Mouse (Mus musculus): ENCODE measurements around the gene Zbtb34.

Gene Zbtb34

DNA sequence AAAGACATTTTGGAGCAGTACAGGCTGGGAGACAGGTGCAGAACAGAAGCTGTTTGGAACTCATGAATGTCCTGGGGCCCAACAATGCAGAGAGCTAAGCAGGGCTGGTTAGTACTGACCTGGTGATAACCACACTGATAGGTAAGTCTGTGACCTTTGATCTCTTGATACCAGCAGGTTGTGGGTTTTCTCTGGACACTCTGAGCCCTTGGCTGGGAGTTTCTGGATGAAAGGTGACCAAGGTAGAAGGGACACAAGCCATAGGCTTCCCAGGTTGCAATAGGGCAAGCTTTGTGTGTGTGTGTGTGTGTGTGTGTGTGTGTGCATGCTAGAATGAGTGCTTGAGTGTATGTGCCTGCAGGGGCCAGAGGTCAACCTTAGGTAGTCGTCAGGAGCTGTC is 15.7 kb upstream of the Zbtb34 start:
- no peak for DNase-seq (ENCODE audit: low spot score)

GRCm38 (mm10) chr2:33445741-33446140 is 14.6 kb upstream of the Zbtb34 start:
- DNase-seq (ENCODE audit: low spot score): no peak

GRCm38 (mm10) chr2:33444862-33445261 is 13.7 kb upstream of the Zbtb34 start:
- DNase-seq (ENCODE audit: low spot score): no peak

DNA sequence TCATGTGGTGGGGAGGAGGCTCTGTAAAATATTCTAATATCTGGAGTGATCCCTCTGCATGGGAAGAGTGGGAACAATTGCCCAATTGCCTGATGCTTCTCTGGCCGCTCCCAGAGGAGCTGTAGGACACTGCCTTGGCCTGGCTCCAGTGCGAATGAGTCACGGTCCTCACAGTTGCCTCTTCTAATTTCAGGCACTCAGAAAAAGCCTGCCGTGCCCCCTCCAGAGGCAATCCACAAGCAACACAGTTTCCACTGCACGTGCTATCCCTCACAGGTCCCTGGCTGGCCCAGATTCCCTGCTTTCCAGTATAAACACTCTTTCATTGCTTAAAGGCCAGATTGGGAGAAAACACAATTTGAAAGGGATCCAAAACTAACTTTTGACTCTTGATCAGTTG is 13.2 kb upstream of the Zbtb34 start:
- DNase-seq (ENCODE audit: low spot score): no peak

- DNase-seq (ENCODE audit: low spot score): no peak
Observed at GRCm38 (mm10) chr2:33442701-33443100, 11.6 kb upstream of the Zbtb34 start.

- no peak for DNase-seq (ENCODE audit: low spot score)
Observed at GRCm38 (mm10) chr2:33440893-33441292, 9.8 kb upstream of the Zbtb34 start.

DNA sequence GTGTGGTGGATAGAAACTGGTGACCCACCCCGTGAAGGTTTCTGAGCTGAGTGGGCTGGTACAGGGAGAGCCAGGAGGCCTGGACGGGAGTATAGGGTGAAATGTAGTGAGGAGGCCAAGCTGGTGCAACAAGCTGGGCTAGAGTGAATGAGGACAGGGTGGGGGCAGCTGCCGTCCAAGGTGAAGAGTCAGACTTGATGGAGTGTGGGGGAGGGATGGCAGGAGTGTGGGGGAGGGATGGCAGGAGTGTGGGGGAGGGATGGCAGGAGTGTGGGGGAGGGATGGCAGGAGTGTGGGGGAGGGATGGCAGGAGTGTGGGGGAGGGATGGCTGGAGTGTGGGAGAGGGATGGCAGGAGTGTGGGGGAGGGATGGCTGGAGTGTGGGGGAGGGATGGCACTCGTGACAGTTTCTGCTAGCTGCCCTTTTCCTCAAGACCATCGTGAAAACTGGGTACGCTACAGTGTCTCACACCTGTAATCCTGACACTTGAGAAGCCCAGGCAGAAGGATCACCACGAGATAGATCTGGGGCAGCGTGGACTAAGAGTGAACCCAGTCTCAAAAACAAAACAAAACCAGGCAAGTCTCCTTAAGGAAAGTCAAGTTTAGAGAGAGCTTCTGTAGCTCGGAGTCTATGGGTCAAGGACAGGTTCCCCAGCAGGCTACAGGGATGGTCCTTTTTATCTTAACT is 9.0 kb upstream of the Zbtb34 start:
- no peak for DNase-seq (ENCODE audit: low spot score)

- DNase-seq (ENCODE audit: low spot score): no peak
Observed at GRCm38 (mm10) chr2:33439471-33439881, 8.4 kb upstream of the Zbtb34 start.

DNA sequence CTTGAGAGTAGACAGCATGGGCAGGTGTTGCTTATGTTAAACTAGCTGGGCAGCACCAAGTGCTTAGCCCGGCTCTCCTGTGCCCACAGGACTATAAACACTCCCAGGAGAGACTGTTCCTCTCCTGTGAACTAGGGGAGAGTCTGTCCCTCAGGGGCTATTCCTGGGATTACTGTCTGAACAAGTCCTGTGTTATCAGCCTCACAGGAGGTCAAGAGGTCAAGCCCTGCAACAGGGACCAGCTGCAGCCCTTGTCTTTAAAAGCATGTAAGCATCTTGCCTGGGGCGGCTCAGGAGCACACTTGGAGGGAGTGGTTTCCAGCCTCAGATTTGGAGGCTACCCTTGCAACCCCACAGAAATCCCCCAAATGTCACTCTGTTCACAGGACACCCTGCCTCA is 7.3 kb upstream of the Zbtb34 start:
- DNase-seq (ENCODE audit: low spot score): no peak

GRCm38 (mm10) chr2:33437184-33437583 is 6.1 kb upstream of the Zbtb34 start:
- DNase-seq (ENCODE audit: low spot score): no peak

DNA sequence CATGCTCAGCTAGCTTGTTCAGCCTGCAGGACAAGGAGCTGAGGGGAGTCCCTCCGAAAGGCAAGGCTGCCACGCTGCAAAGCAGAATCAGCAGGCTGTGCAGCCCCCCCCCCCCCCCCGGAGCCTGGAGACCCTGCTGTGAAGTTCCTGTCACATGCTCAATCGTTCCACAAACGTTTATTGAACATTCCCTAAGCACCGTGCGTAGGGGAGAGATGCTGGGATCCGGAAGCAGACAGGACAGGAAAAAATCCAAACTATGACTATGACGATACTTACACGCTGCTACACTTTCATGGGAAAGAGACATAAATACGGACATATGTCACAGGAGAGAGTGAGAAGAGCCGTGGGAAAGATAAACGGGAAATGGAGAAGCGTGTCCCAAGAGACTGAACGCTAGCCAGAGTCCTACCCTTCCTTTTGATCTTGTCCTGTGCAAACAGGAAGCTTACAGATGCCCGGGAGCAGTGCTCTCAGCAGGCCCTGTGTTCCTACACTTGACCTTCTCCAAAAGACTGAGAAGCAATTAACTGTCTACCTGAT is 5.0 kb upstream of the Zbtb34 start:
- DNase-seq (ENCODE audit: low spot score): peak; percentile 29

DNA sequence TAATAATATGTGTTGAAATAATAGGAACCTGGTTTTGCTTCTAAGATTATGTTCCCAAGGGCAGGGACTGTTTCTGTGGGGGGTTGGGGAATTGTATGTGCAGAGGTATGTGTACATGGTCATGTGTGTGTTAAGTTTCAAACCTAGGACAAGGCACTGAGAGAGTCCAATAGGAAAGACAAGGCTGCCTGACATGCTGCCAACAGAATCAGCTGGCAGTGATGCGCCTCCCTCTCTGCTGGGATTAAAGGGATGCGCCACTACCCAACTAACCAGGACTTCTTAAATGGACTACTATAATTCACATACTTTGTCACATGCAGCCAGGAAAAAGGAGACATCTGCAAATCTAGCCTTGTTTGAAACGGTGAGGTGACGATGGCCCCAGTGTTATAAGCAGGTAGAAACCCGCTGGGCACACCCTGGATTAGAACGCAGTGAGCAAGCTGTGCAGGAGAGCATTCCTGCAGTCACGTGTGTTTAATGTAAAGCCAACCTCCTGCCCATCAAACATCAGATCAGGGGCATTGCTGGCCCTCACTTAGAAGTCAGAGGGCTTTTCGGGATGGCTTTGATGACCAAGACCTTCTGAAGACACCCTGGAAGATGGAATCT is 4.0 kb upstream of the Zbtb34 start:
- no peak for DNase-seq (ENCODE audit: low spot score)

DNA sequence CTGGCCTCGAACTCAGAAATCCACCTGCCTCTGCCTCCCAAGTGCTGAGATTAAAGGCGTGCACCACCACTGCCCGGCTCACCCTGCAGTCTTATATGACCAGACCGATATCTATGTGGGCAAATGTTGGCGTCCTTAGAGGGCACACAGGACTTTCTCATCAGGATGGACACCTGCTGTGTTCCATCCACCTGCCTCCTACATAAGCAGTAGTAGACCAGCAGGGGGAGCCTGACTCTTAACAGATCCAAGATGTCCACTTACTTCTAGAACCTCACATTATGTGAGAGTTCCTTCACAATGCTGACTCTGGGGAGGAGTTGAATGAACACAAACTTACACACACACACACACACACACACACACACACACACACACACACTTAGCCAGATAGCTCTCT is 1.8 kb upstream of the Zbtb34 start:
- peak; percentile 74 for DNase-seq (ENCODE audit: low spot score)

DNA sequence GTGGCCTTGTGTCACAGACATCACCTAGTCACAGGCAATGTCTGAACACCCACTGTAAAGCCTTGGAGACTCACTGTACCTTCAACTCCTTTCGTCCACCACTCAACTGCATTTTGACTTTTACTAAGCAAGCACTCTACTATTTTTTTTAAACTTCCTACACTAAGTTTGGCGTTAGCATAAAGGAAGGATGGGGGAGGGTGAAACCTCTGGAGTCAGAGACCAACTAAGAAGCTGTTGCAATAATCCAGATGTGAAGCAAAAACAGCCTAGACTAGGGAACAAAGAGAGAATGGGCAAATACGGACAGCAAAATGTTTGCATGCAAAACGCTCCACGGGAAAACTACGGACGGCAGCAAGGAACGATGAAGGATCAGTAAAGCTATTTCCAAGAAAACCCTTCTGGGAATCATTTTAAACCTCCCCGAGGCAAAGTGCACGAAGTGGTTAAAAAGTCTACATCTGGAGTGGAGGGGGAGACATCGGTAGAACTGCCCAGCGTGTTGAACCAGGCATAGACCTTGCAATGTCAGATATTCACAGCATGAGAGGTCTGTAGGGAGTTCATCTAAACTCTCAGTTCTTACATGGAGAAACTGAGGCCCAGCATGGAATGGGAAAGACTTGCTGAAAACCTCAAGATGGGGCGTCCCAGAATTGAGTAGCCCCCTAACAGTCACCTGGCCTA is 898 bp downstream of the Zbtb34 start:
- DNase-seq (ENCODE audit: low spot score): no peak

- DNase-seq (ENCODE audit: low spot score): no peak
Observed at GRCm38 (mm10) chr2:33429339-33429738, 1.8 kb downstream of the Zbtb34 start.

DNA sequence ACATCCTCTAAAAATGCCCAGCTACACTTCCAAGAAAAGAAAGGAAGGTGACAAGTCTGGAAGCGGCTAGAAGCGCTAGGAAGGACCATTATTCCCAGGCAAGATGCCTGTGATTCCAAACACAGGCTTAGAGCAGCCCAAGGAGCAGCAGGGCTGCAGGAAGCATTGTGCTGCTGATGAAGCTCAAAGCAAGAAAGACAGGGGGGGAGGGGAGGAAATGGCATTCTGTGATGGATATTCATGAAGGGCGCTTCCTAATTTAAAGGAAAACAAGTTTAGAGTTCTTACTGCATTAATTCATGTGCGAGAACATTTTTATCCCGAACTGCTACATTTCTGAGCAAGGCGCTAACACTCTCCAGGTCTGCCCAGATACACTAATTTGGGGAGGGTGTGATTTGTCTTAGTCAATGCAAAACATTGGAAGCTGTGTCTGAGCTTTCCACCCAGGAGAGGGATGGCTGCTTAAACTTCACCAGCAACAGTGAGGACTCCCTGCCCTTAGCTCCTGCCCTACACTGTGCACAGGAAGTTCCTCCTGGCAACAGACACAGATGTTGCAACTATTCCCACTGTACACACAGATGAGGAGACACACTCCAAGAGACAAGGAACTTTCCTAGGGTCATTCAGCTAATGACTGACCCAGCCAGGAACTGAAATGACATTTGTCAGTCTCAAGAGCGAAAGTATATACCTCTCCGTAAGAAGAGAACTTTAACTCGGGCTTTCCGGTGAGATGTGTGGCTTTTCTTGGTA is 4.3 kb downstream of the Zbtb34 start:
- no peak for DNase-seq (ENCODE audit: low spot score)

GRCm38 (mm10) chr2:33417454-33417853 is 13.7 kb downstream of the Zbtb34 start:
- DNase-seq (ENCODE audit: low spot score): no peak

GRCm38 (mm10) chr2:33414019-33414418 is 17.1 kb downstream of the Zbtb34 start:
- DNase-seq (ENCODE audit: low spot score): no peak

GRCm38 (mm10) chr2:33412111-33412510 is 19.0 kb downstream of the Zbtb34 start:
- DNase-seq (ENCODE audit: low spot score): no peak

GRCm38 (mm10) chr2:33403511-33404003 is 27.6 kb downstream of the Zbtb34 start:
- DNase-seq (ENCODE audit: low spot score): no peak

- no peak for DNase-seq (ENCODE audit: low spot score)
Observed at GRCm38 (mm10) chr2:33402638-33403037, 28.5 kb downstream of the Zbtb34 start.

DNA sequence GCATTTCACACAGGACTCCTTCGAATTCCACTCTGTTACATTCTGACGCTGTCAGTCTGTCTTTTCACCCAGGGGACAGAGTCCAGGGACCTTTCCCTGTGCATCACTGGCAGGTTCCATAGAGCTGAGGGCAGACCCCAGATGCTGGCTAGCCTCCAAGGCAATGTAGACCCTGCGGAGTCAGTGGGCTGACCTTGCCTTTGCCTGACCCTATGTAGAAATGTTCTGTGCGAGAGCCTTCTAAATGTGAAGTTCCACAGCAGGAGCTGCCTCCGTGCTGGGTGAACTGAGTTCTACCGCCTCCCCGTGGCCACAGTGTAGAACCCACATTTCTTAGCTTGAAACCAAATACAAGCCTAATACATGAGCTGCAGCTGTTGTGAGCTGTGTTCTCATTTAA is 28.9 kb downstream of the Zbtb34 start:
- peak; percentile 76 for DNase-seq (ENCODE audit: low spot score)

All from retina, embryonic 14.5 days (tissue).